ENCODE assay signal across 19 mouse cellular contexts in genomic region chr17:51526021-51526420, GRCm38 (mm10).
"Had no signal": no experiment of that assay in that cellular context is flagged by ENCODE, and none has a peak within 500 bp of the region (broad histone marks: within the 10 kb centered on the region; RNA-seq: fewer than 3 reads in every experiment).

No protein-coding gene starts in this region.

- H3K4me3 ChIP-seq: limb, embryonic 10.5 days; limb, embryonic 13.5 days; liver, embryonic 12.5 days; liver, embryonic 15.5 days; lung, embryonic 15.5 days; megakaryocyte, embryonic 14.5 days; midbrain, embryonic 12.5 days; myocyte had no signal

- H3K9ac ChIP-seq: limb, embryonic 13.5 days; liver, embryonic 12.5 days; liver, embryonic 15.5 days; lung, embryonic 15.5 days; midbrain, embryonic 12.5 days had no signal

- H3K36me3 ChIP-seq: limb, embryonic 10.5 days; limb, embryonic 13.5 days; liver, embryonic 12.5 days; liver, embryonic 15.5 days; lung, embryonic 15.5 days; midbrain, embryonic 12.5 days had no signal

- H3K9me3 ChIP-seq: limb, embryonic 10.5 days; limb, embryonic 13.5 days; liver, embryonic 12.5 days; liver, embryonic 15.5 days; lung, embryonic 15.5 days; midbrain, embryonic 12.5 days had no signal

- H3K4me2 ChIP-seq: limb, embryonic 13.5 days; liver, embryonic 12.5 days; liver, embryonic 15.5 days; lung, embryonic 15.5 days; midbrain, embryonic 12.5 days had no signal

- ATAC-seq: intestine, embryonic 16.5 days; liver, embryonic 12.5 days had no signal

- DNase-seq: kidney, adult 18-20 months; kidney, adult 9 months; kidney, postnatal 14 days; kidney, postnatal 4 days; liver; lung, adult 18-20 months; lung, postnatal 10 days; lung, postnatal 36 days; thymus, adult 18-20 months; thymus, postnatal 36 days had no signal

- H3K27ac ChIP-seq: limb, embryonic 10.5 days; limb, embryonic 13.5 days; liver, embryonic 12.5 days; liver, embryonic 15.5 days; lung, embryonic 15.5 days; midbrain, embryonic 12.5 days had no signal

- H3K4me1 ChIP-seq: limb, embryonic 10.5 days; limb, embryonic 13.5 days; liver, embryonic 12.5 days; liver, embryonic 15.5 days; lung, embryonic 15.5 days; megakaryocyte, embryonic 14.5 days; midbrain, embryonic 12.5 days had no signal

- H3K27me3 ChIP-seq: liver, embryonic 12.5 days; liver, embryonic 15.5 days; lung, embryonic 15.5 days; megakaryocyte, embryonic 14.5 days; midbrain, embryonic 12.5 days had no signal
